Mouse (Mus musculus): Measurements from ENCODE around the gene Runx1.

GRCm38 (mm10) chr16:92864191-92864590 lies 38.2 kb upstream of the Runx1 start:
- TF ChIP-seq CTCF (IDR thresholded peaks at IDR 0.05; ENCODE audit: insufficient read depth, low read length) (no peak), POLR2A (IDR thresholded peaks at IDR 0.05; ENCODE audit: borderline replicate concordance, extremely low read depth, low read depth, low read length) (no peak)

Measured in lung, adult 2 months (tissue).